Mouse (Mus musculus) testis, adult 2 months (tissue): ENCODE measurements around the gene Pik3r1.

Experiments used
- CTCF ChIP-seq: fragments of 200-500 bp; IDR thresholded peaks from 2 replicates; pipeline ENCODE4 v1.5.1; 2012; ENCODE audit warnings: low read depth, mild to moderate bottlenecking, inconsistent platforms, low read length, moderate library complexity; ENCODE audit not compliant: control insufficient read depth, insufficient read depth, insufficient replicate concordance
- POLR2A ChIP-seq: fragments of 200-500 bp; IDR thresholded peaks from 2 replicates; pipeline ENCODE4 v1.6.1; 2012; ENCODE audit warnings: low read depth, mild to moderate bottlenecking, inconsistent platforms, low read length, moderate library complexity; ENCODE audit not compliant: control insufficient read depth

DNA sequence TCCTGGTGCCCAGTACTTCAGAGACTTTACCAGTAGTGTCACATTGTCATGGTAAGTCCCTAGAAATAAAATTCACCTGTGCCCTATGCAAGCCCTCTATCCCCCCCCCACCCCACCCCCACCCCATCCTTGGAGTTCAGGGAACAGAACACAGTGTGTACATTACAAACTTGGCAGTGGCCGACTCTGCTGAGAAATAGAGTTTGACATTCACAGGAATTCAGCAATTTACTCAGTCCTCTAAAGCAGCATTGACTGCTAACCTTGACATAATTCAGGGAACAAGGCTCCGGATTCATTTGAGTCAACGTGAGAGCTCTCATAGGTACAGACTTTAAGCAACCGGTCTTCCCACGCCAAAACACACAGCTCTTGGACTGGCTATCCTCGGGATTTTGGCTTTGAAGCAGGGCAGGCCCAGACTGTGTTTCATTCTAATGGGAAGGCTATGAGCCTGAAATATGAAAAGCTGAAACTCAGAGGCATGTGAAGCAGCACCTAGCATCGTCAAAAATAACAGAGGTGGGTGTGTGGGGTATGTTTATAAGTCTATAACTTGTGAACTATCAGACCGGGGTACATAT, 21.9 kb downstream of the Pik3r1 start:
- TF ChIP-seq CTCF (no peak), POLR2A (no peak)
